Mouse (Mus musculus): ENCODE results near the gene Tmem126b. TPM values are rescaled to one million over a fixed set of nuclear protein-coding genes. Genes with fewer than 3 reads are reported as not detected.

The Tmem126b gene
- 20.7 and 21.0 TPM in 2 replicates for polyA plus RNA-seq (2015; fragmentation: Nextera tagmentation; extraction: Ambion mirVana)

DNA sequence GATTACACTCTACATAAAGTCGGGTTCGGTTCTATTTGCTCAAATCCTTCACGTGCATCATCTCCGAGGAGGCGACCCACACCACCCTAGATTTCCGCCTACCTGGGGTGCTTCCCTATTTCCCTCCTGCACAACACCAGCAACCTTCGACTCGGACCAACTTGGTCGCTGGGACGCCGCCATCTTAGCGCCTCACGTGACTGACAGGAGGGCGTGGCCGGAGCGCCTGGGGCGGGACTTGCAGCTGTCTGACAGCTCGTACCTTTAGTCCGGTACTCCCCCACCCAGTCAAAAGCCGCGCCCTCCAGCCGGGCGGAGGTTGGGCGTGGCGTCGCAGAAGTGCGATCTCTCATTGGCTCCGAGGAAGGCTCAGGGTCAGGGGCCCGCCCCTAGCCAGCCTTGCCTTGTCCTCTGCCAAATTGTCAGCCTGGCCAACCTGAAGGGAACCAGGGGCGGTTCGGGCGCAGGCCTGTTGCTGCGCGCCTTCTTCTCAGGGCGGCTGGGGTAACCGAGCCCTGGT is at the start of gene Tmem126b:
Gene Tmem126b (minus strand): TSS at position 209 of the 520 bp plus-strand sequence.
- DNase-seq (ENCODE audit: low spot score): peak; percentile 98

DNA sequence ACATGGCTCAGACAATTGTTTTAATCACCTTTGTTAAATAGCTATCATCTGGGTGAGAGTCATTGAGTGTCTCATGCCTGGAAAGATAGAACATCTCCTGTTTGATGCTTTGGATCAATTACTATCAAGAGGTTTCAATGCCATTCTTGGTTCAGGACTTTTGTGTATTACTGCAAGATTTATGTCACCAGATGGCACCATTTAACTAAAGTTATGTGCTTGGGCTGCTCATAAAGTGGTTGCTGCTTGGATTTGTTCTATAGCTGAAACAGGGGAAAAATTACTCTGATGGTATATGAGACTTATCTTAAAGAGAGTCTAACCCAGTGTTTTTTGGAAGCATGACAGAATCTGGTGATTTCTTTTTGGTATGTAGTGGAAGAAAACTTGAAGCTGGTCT is 36.5 kb upstream of the Tmem126b start:
- no peak for DNase-seq (ENCODE audit: low spot score)

DNA sequence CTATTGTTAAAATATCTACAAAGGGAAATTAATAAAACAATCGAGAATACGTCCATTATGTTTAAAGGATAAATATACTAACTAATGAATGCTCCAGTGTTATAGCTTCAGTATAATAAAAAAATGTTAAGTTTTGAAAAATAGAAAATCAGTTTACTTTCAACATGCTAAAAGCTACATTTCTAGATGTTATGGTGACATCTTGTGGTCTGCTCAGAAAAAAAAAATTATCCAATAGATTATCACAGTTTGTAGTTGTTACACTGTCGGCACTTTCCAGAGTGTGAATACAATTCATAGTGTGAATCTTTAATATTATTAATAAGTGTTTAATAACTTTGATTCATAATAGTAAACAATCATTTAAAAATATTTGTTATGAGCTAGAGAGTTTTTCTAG is 32.3 kb upstream of the Tmem126b start:
- DNase-seq (ENCODE audit: low spot score): no peak

DNA sequence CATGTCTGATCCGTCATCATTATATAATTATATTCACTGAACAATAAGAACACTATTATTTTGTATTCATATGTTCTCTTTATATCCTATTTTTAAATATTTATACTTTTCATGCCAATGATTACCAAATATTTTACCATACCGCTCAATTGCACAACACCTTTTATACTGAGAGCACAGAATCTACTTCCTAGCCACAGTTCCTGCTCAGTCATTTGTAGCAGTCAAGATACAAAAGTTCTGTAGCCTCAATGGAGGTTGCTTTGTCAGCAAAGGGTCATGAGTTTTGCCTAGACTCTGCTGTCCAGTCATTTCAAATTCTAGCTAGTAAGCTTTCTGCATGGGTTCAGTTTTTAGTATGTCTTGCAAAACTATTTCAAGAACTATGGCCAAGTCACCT is 6.8 kb upstream of the Tmem126b start:
- DNase-seq (ENCODE audit: low spot score): no peak

DNA sequence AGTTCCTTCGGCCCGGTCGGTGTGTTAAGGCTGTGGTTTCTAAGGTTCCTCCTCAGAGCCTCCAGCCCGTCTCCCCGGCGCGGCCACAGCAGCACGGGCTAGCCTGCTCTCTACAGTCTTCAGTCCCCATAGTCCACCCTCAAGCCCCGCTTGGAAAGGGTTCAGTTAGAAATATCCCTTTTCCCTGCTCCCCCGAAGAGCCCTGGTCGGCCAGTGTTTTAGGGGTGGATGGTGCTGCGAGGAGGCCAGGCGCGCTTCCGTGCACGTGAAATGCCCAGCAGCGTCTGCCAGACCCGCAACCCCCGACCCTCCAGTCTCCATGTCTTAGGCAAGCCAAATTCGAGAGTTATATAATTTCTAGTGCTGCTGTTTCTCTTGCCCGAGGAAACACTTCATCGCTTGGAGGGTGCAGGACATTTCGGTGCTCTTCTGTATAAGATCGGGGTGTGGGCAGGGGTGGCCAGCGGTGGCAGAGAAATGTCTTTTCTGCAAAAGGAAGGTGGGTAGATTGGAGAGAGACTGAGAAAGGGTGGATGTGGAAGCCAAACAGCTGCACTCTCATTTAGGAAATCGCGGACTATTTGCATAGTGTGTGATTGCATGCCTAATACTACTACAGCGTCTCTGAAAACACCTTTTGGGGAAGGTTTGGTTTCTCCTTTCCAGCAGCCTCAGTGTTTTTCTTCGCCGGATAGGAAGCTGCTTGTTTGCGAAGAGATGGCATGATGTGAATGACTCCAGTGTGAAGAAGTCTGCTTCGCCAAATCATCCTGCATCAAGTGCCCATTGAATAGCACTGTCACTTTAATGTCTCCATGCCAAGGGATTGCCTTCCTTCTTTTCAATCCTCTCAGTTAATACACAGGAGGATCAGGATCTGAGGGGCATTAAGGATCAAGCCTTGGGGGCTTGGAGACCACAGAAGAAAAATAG is 778 bp upstream of the Tmem126b start, which contains the start of gene Dlg2:
Gene Dlg2 (plus strand): TSS at position 360 of the 933 bp plus-strand sequence.
- DNase-seq (ENCODE audit: low spot score): no peak

DNA sequence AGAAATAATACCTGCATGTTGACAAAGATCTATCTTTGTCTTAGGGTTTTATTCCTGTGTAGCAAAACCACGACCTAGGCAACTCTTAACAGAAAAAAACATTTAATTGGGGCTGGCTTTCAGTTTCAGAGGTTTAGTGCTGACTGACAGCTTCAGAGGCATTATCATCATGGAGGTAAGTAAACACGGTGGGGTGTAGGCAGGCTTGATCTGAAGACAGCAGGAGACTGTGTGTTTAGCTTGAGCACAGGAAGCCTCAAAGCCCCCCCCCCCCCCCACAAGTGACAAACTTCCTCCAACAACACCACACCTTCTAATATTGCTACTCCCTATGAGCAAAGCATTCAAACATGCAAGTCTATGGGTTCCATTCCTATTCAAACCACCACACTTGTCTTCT is 2.3 kb downstream of the Tmem126b start:
- no peak for DNase-seq (ENCODE audit: low spot score)

DNA sequence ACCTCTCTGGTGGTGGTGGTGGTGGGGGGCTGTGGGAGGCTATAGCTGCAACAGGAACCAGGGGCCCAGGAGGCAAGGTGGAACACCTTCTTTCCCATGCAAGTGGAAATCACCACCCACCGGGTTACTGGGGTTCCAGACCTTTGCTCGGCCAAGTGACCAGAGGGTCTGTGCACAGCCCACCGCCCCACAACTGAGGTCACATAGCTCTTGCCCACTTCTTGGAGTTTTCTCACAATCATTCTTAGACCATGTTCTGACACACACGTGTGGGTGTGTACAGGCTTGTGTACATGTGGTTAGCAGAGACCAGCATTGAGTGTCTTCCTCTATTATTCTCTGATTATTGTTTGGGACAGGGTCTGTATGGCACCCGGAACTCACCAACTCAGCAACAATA is 14.4 kb downstream of the Tmem126b start:
- DNase-seq (ENCODE audit: low spot score): no peak

DNA sequence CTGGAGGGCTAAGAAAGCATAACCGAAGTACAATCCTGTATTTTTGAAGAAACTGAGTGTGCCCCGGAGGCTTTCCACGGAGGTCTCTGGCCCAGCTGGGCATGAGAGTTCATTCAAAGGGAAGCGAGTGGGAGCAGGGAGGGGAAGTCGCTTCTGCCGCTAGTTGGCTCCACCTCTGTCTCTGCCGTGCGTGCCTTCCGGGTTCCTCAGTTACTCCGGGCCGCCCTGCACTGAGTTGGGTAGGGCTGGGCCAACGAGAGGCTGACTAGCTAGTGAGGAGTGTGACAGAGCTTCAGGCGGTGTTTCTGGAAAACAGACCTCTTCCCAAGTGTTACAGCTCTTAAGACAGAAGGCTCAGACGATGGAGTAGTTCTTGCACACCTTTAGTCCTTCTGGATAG is 14.9 kb downstream of the Tmem126b start:
- DNase-seq (ENCODE audit: low spot score): peak; percentile 59

DNA sequence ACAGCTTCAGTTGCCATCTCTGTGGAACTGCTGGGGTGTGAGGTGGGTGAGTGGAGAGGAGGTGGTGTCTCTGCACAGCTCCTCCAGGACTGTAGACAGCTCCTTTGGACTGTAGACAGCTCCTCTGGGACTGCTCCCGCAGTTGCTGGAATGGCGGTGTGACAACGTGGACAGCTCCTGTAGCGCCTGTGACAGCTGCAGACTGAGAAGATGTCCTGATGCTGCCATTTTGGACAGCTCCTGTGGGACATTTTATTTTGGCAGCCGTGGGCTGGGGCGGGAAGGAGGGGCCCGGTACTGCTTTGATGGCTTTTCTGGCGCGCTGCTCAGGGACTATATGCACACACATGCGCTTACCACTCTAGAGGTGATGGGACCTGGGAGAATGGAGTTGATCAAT is 15.5 kb downstream of the Tmem126b start:
- no peak for DNase-seq (ENCODE audit: low spot score)

DNA sequence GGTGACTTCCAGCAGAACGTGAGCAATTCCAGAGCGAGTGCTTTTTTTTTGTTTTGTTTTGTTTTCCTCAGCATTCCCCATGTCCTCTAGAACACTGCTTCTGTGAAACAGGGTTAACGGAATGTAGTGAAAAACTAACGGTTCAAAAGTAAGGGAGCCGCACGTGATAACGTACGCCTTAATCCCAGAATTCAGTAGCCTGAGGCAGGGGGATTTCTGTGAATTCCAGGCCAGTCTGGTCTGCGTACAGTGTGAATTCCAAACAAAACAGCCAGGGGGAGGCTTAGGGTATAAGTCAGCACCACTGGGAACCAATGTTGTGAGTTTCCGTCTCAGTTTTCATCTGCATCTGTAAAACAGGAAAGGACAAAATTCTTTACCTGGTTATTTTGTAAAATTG is 18.3 kb downstream of the Tmem126b start:
- DNase-seq (ENCODE audit: low spot score): no peak

DNA sequence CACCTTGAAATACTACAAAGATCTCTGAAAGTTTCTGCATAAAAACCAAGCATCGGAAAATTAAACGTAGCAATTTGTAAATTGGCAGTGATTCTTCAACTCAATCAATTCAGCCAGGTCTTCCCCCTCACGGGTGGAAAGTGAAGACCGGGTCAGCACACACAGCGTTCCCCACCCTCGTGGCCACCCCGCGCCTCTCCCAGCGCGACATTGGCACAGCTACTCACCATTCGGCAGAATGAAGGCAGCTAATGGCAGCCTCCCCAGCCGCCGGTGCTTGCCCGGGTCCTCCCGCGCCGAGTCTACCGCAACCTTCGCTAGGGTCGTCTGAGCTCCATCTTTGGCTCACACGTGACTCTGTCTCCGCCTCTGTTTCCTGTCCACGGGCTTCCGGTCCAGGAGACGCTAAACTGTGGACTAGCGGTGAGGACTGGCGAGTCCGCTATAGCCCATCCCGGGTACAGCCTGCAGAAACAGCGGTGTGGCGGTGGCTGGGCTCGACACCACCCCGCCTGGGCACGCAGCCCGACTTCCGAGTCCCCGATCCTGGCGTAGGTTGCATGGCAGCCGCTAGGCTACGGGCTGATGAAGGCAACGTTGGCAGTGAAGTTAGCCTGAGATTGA is 18.8 kb downstream of the Tmem126b start, which contains the start of gene Tmem126a:
Gene Tmem126a (minus strand): TSS at position 385 of the 624 bp plus-strand sequence.
- peak; percentile 73 for DNase-seq (ENCODE audit: low spot score)

DNA sequence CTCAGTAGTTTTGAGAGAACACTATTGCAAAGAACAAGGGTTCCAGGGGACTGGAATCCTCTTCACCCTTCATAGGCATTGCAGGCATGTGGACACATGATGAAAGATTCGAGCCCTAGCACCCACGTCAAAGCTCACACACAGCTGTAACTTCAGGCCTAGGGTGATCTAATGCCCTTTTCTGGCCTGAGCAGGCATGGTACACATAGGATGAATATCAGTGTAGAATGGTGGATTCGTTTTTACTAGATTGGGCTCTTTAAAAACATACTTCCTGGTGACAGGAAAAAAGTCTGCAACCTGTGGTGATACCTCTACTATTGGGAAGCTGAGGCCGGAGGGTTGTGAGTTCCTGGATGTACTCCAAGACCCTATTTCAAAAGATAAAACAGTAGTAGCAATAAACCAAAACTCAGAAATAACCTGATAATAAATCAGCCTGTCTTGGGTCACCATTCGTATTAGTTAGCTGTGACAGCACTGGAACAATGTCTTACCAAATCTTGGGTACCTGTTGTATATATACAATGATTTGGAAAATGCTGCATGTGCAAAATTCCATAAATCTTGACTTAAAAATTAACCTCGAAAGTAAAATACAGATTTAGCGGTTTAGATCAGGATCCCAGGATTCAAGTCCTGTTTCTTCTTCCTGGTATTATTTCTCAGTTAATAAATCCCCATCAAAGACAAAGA is 19.5 kb downstream of the Tmem126b start:
- no peak for DNase-seq (ENCODE audit: low spot score)

DNA sequence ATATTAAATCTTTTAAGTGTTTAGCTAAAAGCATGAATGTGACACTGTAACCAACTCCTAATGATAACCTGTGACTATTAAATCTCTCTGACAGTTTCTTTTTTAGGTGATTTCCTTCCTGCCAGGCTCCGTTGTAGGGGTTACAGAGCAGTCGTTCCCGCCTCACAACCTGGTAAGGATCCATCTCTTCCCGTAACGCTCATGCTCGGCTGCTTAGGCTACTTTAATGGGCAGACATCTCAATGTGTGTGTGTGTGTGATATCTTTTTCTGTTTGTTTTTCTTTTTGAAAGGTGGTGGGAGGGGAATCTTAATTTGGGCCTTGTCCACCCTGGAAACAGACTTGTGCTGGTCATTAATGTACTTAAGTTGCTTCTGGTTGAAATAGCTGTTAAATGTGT is 31.6 kb downstream of the Tmem126b start:
- DNase-seq (ENCODE audit: low spot score): peak; percentile 26

DNA sequence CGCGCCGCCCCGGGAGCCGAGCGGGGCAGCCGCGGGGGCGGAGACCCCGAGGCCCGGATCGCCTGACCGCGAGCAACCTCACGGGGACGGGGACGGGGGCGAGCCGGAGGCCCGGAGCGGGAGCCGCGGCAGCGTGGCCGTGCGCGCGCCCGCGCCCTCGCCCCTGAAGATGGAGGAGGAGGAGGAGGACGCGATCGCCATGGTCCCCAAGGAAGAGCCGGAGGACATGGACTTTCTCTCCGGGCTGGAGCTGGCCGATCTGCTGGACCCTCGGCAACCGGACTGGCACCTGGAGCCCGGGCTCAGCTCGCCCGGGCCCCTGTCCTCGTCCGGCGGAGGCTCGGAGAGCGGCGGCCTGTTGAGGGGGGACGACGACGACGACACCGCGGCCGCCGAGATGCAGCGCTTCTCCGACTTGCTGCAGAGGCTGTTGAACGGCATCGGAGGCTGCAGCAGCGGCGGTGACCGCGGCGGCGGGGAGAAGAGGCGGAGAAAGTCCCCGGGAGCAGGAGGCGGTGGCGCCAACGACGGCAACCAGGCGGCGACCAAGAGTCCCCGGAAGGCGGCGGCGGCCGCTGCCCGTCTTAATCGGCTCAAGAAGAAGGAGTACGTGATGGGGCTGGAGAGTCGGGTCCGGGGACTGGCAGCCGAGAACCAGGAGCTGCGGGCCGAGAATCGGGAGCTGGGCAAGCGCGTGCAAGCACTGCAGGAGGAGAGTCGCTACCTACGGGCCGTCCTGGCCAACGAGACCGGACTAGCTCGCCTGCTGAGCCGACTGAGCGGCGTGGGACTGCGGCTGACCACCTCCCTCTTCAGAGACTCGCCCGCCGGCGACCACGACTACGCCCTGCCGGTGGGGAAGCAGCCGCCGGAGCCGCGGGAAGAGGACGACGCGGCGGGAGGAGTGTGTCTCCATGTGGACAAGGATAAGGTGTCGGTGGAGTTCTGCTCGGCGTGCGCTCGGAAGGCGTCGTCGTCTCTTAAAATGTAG is 32.4 kb downstream of the Tmem126b start:
- DNase-seq (ENCODE audit: low spot score): peak; percentile 56

DNA sequence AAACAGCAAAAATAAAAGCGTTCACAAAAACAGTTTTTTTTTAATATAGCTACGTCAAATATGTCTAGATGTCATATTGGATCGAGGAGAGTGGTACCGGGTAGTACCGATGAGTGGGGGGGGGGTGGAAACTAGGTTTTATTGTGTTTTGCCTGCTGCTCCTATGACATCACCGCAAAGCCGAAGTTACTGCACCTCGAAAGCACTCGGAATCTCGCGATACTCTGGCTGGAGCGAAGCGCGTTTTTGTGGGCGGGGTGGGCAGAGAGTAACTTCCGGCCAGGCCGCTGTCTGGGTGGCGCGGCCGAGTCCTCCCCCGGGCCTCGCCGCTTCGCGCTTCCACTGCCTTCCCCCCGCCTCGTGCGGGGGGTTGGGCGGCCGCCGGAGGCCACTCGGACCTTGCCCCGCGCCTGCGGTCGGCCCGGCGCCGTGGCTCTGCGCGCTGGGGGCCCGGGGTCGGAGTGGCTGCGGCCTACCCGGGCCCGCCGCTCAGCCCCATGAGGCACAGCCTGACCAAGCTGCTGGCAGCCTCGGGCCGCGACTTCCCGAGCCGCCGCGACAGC is 33.2 kb downstream of the Tmem126b start, which contains the start of gene Crebzf:
Gene Crebzf (plus strand): TSS at position 212 of the 563 bp plus-strand sequence.
- peak; percentile 97 for DNase-seq (ENCODE audit: low spot score)

DNA sequence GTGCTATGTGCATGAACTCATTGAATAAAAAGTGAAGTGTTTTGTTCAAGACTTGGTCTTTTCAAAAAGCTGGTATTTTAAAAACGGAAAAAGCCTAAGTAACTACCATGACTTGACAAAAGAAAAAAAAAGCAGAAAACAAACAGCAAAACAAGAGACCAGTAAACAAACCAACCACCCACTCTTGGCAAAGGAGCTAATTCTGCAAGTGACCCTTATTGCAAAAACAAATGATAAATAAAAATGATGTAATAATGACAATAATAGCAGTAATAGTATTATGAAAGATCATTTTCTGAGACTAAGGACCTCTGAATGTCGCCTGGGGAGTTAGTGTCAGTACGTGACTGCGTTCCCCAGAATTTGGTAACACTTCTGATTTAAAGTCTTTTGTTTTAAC is 33.7 kb downstream of the Tmem126b start:
- DNase-seq (ENCODE audit: low spot score): no peak

DNA sequence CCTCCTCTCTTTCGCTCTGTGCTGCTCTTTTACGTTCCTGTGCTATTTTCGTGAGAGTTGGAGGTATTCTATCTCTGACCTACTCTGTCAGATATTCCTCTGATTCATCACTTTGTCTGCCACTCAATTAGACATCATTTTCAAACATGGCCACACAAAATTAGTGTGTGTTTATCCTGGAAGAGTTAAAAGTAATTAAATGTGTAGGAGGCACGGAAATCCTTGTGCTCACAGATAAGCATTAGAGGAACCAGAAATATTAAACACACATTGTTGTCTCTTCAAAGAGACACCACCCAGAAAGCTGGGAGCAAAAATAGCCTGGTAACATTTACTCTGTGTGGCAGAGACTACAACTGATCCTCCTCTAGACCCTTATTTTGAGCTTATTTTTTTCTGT is 35.8 kb downstream of the Tmem126b start:
- no peak for DNase-seq (ENCODE audit: low spot score)

DNA sequence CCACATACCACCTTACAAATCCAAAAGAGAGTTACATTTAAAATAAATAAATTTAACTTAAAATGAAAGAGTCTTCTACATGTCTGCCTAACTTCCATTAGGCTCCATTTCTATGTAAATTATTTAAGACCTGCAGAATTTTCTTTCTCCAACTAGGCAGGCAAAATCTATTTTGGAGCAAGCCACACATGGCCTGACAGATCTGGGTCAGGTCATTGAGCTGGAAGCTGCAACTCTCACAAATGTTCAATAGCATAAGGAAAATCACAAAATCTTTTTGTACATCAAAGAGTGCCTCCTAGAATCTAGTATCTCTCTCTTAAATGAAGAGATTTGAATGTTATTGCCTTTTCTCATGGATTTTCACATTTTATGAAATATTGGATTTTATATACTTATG is 43.6 kb downstream of the Tmem126b start:
- DNase-seq (ENCODE audit: low spot score): no peak

DNA sequence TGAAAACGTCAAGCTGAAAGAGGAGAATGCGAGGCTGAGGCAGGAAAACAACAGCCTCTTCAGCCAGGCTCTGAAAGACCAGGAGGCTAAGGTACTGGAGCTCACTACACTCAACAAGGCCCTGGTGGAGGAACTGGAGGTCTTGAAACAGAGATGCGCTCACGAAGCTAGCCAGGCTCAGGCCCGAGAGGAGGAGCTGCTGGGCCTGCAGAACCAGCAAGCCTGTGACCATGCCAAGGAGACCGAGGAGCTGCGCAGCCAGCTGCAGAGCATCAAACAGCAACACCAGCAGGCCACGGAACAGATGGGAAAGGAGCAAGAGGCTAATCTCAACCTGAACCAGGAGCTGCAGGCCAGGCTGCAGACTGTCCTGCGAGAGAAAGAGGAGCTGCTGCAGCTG is 48.8 kb downstream of the Tmem126b start:
- DNase-seq (ENCODE audit: low spot score): no peak

Data from thymus, postnatal 0 days (tissue).